Mouse (Mus musculus): ENCODE results near the gene Inf2.

GRCm38 (mm10) chr12:112604022-112604421, 15.4 kb downstream of the Inf2 start:
- no peak for TF ChIP-seq CTCF (IDR thresholded peaks at IDR 0.05; ENCODE audit: control insufficient read depth, insufficient read depth, insufficient replicate concordance, low read depth, low read length)
- TF ChIP-seq POLR2A (IDR thresholded peaks at IDR 0.05; ENCODE audit: control insufficient read depth, low read depth, low read length), result no peak
